Mouse (Mus musculus) hindlimb bud, embryonic 11.5 days (tissue): ENCODE data around the gene Ankrd12.
"Not testable (repeated sequence)": the region's sequence is repeated elsewhere in the genome, so short reads cannot be mapped to it uniquely, and the experiment has no call there.

Experiments used
- DNase-seq: peaks from one replicate; pipeline ENCODE4 v3.0.0-alpha.2; 2012; ENCODE audit warnings: low read depth, low spot score; ENCODE audit errors: extremely low spot score

Ankrd12 gene

DNA sequence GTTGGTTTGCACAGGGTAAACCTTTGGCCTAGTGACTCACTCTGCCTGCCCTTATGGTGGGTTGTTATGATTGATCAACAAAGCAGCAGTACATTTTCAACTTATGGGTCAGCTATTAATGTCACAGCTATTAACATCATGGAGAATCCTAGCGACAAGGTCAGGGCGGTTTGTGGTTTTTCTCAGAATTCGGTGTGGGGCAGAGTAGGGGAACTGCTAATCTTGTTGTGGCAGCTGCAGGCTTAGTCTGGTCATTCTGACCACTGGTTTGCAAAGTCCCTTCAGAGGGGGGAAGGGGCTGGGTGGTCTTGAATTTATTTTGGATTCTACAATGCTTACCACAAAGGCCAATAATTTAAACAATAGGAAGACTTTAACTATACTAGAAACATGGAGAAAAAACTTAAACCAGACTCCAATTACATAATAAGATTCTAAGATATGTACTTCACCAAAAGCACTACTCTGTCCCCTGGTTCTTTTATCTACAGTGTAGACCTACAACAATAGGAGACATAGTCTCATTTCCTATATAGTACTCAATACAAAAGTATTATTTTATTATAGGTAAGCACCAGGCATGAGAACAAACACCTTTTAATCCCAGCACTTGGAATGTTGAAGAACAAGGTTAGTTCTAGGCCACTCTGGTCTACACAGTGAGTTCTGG lies 88.6 kb downstream of the Ankrd12 start:
- no peak for DNase-seq

DNA sequence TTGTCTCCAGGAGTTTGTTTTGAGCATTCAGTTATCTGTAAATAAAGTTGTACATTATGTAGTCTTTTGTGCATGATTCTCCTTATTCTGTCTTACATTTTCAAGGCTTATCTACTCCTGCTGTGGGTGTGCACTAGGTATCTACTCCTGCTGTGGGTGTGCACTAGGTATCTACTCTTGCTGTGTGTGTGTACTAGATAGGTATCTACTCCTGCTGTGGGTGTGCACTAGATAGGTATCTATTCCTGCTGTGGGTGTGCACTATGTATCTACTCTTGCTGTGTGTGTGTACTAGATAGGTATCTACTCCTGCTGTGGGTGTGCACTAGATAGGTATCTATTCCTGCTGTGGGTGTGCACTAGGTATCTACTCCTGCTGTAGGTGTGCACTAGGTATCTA lies 100.2 kb downstream of the Ankrd12 start:
- DNase-seq: not testable (repeated sequence)

DNA sequence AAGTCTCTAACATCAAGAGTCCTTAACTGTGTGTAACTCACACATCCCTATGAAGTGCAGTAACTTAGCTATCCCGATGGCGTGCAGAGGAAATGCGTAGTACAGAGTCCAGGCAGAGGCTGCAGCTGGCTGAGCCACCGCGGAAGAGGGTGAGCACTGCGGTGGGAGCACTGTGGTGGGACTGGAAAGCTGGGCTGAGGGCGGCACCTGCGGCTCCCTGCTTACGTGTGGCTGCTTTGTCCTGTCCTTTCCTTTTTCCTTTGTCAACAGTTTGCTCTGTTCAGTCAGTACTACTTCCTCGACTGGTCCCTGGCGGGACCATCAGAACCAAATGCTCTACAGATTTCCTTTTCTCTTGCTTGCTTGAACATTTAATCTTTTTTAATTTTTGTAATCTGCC lies 109.1 kb downstream of the Ankrd12 start:
- DNase-seq: no peak

DNA sequence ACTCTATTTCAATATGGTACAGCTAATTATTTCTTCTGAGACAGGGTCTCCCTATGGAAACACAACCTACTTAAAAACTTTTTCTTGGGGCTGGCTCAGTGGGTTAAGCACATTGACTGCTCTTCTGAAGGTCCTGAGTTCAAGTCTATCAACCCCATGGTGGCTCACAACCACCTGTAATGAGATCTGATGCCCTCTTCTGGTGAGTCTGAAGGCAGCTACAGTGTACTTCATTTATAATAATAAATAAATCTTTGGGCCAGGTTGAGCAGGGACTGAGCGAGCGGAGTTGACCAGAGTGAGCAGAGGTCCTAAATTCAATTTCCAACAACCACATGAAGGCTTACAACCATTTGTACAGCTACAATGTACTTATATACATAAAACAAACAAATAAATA lies 114.6 kb downstream of the Ankrd12 start:
- no peak for DNase-seq

DNA sequence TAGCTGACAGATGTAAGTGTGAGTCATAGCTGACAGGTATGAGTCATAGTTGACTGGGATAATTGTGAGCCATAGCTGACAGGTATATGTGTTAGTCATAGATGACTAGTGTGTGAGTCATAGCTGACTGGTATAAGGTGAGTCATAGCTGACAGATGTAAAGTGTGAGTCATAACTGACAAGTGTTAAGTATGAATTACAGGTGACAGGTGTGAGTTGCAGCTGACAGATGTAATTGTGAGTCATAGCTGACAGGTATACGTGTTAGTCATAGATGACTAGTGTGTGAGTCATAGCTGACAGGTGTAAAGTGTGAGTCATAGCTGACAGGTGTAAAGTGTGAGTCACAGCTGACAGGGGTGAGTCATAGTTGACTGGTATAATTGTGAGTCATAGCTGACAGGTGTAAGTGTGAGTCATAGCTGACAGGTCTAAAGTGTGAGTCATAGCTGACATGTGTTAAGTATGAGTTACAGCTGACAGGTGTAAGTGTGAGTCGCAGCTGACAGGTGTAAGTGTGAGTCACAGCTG lies 115.2 kb downstream of the Ankrd12 start:
- no peak for DNase-seq

DNA sequence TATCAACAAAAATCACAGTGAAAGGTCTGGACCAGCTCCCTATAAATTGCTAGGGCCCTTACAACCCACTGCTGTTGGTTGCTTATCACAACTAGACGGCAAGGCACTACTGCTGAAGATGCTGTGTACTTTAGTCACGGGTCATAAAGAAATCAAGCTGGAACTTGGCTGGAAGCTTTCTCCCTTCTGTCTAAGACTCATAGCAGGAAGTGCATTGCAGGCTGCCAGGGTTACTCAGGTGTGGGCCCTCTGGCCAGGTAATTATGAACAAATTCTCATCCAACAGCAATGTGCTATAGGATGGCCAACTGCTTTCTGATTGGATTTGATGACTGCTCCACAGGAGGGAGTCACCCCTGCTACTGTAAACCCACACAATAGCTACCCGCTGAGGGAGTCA lies 117.9 kb downstream of the Ankrd12 start:
- no peak for DNase-seq

DNA sequence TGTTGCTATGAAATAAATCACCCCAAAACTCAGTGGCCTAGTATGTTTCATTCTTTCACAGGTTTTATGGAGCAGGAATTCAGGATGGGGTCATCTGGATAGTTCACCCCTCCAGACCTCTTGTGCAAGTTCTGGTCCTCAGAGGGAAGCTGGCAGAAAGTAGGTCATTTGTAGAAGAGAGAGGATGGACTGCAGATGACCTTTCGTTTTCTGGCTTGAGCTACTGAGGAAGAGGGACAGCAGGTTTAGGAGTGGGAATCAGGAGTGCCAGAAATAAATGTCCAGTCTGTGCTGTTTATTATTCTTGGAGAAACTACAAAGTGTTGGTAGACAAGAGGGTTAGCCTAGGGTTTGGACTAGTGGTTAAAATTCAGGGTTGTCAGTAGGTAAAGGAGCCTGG lies 118.5 kb downstream of the Ankrd12 start:
- DNase-seq: no peak

DNA sequence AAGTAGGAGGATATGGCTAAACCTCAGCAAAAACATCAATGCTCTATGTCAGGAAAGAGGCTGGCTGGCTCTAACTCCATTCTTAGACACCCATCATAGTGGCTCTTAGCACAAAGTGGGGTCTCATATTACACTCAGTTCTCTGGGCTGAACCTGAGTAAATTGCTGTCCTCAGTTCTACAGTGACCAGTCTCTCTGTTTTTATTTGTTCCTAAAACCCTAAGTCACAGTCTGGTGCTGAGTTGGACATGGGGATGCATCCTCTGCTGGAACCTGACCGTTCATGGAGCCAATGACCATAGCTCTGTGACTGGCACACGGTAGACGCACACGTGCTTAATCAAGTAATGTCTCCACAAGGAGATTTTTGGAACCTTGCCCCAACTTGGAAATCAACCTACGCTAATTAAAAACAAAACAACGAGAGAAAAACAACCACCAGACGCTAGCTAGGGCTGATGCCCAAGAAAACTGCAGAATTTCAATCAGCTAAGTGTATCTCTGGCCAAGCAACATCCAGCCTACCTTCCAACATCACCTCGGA lies 119.0 kb downstream of the Ankrd12 start:
- DNase-seq: no peak

DNA sequence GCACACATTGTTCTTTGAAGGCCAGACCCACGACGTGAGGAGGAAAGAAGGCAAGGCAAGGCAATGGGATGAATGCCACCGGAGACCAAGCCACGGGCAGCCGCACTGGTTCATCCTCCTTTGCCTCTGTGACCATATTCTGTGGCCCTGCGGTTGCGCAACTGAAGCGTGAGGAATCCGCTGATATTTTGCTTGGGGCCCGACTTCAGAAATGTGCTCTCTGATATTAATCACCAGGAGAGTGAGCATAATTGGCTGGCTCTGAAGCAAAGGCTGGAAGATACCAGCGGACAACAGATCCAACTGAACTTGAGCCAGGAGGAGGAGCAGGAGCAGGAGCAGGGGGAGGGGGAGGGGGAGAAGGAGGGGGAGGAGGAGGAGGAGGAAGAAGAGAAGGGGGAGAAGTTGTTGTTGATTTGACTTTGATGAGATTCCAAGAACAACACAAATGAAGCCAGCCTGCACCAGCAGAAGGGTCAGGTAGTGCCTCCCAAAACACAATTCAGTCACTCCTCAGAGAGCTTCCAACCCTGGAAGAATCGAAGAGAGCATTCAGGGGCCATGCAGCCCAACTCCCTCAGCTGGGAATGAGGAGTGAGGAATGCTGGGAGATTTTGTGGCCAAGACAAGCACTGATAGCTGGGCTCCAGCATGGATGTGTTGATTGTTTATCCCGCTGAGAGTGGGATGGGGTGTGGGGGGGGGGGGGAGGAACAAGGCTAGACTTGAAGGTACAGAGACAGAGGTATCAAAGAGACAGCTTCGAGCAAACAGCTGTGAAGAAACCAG lies 119.7 kb downstream of the Ankrd12 start:
- no peak for DNase-seq

DNA sequence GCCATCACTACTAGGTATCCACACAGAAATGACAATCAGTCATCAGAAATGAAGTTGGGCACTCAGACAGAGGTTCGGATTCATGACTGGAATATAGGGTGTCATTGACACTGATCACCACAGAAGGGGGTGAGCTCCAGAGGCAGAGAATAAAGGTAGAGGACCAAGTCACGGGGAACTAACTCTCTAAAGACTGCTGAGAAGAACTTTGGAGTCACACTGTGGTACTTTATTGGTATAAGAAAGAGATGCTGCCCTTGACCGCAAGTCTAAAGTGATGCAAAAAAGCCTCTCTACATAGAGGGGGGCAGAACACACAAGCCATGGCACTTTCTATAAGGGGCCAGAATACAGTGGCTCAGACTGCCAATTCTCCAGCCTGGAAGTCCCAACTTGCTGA lies 120.7 kb downstream of the Ankrd12 start:
- DNase-seq: no peak

DNA sequence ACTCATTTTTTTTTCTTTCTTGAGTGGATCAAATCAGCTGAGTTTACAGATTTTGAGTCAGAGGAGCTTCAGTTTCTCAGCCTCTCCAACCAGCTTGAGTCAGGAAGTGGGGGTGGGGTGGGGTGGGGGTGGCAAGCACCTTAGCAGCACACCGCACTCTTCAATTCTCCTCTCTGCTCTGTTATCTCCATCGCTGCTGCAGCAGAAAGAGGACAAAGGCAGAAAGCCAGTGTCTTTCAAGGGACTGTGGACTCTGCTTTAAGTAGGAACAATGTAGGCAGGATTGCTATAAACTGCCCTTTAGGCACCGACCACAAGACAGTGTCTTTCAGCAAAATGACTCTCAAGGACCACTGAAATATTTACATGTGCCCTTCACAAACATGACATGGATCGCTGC lies 122.9 kb downstream of the Ankrd12 start:
- no peak for DNase-seq

DNA sequence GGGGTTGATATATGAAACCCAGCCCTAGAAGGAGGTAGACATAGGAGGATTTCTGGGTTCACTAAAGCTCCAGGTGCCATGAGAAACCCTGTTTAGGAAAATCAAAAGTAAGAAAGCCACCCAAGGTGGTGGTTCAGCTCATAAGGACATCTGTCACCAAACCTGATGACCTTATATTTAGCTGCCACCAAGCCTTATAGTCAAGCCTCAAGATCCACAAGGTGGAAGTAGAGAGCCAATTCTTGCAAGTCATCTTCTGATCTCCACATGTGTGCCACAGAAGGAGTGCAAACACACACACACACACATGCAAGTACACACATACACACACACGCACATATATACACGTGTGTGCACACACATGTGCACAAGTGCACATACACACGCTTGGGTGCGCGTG lies 124.8 kb downstream of the Ankrd12 start:
- no peak for DNase-seq

DNA sequence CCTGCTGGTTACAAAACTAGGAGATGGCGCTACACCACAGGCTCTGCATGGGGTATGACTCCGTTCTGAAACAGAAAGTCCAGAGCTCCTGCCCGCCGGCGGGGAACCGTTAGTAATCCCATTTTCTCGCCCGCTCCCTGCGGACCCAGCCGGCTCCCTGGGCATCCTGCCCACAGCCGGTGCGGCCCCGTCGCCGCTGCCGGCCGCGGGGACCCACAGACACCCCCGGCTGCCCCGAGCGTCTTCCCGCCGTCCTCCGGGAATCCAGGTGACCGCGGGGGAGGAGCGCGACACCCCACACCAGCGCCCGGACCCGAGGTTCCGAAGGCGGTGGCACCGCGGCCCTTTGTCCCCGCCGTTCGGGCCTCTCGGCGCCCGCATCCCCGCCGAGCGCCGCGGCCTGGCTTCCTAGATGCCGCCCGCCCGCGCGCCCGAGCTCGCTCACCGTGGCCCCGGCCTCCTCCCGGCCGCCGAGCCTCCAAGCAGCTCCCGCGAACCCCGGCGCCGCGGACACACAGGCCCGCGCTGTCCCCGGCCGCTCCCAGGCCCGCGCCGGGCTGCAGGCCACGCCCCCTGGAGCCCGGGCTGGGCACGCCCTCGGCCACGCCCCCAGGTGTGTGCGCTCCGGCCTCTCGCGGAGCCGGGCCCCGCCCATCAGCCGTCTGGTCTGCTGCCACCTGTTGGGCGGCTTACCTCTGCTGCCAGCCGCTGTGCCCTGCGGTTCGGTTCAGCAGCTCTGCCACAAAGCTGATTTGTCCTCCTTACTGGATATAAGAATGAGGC lies 126.1 kb downstream of the Ankrd12 start, which contains the start of gene Twsg1:
Twsg1 (minus strand) TSS at position 605 of the 783 bp plus-strand sequence.
- DNase-seq: peak; percentile 37

DNA sequence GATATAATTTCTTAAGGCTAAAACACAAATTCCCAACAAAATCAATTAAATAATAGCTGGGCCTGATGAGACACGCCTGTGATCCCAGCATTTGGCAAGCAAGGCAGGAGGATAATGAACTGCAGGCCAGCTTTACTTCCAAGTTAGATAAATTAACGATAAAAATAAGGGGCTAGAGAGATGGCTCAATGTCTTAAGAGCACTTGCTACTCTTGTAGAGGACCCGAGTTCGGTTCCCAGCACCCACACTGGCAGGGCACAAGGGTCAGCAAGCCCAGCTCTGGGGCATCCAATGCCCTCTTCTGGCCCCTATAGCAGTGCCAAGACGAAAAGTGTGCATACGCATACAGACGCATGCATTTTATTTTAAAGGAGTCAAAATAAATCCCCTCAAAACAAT lies 126.7 kb downstream of the Ankrd12 start:
- no peak for DNase-seq

DNA sequence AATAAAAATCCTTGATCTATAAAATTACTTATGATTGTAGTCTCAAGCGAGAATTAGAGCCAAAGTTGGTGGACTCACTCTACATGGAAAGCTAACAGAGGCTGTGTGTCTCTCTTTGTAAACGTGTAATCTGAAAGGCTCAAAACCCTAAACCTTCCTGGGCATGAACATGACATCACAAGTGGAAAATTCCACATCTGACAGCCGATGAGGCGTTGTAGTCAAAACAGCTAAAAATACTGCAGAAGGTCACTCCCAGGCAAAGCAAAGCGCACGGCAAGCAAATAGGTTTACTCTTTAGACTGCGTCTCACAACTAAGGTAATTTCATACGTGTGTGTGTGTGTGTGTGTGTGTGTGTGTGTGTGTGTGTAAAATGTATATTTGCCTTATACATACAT lies 129.6 kb downstream of the Ankrd12 start:
- DNase-seq: no peak

DNA sequence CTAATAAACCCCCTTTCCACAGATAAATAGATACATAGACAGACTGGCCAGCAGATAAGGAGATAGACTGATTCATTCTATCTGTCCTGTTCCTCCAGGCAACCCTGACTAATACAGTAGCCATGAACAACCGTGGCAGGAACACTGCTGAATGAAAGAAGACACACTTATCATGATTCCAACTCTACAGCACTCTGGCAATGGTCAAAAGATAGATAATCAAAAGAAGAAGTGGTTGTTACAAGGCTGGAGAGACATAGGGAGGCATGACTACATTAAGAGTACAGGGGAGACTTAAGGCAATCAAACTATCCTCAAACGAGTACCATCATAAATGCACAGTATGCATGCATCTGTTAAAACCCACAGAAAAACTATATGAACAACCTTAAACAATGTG lies 131.5 kb downstream of the Ankrd12 start:
- DNase-seq: no peak

DNA sequence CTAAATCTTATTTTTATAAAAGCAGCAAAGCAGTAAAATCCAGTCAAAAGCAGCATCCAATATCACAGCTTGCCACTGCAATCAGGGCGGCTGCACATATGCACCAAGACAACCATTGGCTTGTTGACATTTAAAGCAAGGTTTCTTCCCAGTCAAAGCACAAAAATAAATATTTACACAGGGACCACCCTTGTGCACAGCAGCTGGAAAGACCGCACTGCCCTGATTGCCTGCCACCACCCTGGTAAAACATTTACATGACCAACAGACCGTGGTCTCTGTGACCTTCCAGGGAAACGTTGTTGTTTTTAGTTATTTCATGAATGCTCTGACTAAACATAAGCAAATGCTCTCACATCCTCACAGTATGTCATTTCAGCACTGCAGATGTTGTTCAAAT lies 134.5 kb downstream of the Ankrd12 start:
- no peak for DNase-seq

DNA sequence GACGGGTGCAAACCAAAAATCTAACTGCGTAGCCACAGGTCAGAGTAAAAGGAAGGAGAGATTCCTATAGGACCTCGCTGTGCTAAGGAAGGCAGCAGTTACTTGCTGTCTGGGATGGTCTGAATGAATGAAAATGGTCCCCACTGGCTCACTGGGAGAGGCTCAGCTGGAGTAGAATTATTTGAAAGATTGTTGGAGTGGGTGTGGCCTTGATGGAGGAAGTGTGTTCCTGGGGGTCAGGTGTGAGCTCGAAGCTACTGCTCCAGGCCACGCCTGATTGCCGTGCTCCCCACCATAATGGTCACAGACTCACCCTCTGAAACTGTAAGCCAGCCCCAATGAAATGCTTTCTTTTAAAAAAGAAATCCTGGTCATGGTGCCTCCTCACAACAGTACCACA lies 135.6 kb downstream of the Ankrd12 start:
- DNase-seq: no peak

DNA sequence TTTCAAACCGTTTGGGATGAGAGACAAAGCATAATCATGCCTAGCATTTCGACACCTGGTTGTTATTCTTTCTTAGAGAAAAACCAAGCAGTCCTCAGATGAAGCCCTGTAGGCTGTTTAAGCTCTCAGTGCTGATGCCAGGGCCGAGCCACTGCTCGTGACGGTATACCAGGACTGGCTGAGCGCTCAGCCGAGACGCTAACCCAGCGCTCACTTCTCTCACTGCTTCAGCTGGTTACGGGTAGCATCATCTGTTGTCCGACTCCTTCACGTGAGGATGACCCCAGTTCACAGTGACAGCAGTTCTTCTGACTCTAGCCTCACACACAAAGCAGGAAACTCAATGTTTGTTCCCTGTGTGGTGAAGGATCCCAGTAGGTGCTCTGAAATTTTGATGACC lies 136.7 kb downstream of the Ankrd12 start:
- DNase-seq: no peak

DNA sequence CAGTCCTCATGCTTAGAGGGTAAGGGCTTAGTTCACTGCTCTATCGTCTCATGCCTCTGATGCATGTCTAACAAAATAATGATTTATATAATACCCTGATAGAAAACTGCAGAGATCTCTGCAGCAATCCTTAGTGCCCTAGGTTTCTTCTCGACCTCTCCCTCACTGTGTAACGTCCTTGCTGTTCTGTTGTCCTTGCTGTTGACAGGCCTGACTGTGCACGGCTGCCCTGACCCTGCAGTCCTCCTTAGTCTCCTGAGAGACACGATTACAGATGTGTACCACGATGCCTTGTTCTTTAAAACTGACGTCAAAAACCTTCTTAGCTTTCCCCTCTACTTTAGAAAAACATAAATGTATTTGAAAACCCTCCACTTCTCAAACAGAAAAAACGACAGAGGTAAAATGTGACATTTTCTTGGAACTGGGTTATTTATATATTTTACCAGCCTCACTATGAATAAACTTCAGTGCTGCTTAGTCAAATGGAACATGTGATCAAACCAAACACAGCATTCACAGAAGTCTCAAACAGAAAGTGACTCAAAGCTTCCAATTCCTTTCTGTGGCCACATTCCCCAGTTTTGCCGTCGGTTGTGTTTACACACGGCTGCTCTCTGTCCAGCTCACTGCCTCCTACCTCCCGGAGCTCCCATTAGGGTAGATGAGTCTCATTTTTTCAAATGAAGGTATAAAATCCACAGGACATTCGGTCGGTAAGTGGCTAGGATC lies 137.3 kb downstream of the Ankrd12 start:
- DNase-seq: no peak

DNA sequence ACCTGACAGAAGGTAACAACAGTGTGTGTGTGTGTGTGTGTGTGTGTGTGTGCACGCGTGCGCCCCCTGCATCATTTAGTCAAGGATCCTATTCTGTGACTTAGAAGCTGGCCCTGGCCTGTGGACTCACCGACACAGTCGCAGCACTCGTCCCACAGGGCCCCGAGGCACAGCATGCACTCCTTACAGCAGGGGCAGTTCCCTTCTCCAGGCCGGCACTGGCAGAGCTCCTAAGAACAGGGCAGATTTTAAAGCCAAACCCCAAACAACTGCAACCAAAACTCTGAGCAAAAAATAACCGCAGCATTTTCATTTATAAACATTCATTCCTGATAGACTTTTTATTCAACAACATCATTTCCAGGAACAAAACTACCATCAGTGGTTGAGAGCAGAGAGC lies 139.2 kb downstream of the Ankrd12 start:
- no peak for DNase-seq
